Mouse (Mus musculus) liver, embryonic 14.5 days (tissue): ENCODE results near the gene Ptf1a.

Experiments used
- CTCF ChIP-seq: IDR thresholded peaks from 2 replicates; pipeline ENCODE4 v1.5.1; 2016; ENCODE audit warnings: antibody characterized with exemption, low read depth, control low read depth
- EP300 ChIP-seq: IDR thresholded peaks from 2 replicates; pipeline ENCODE4 v1.6.1; 2016; ENCODE audit warnings: antibody characterized with exemption, low read depth

- TF ChIP-seq CTCF, result no peak
- TF ChIP-seq EP300, result no peak
Observed at GRCm38 (mm10) chr2:19455228-19455627, 9.8 kb downstream of the Ptf1a start.
